Mouse (Mus musculus) CH12.LX (cell line): ENCODE measurements at regions not wholly inside any gene's neighbourhood (a gene's known extent, or its start where the extent isn't known, plus 50 kb on each side); places are given as distances from the start of the nearest gene placed in this dataset.

ENCODE experiments used
- BHLHE40 ChIP-seq: IDR thresholded peaks from 2 replicates; pipeline ENCODE4 v1.6.1; 2011; ENCODE audit warnings: mild to moderate bottlenecking, low read depth, low read length, improper control_type of control experiment
- GABPA ChIP-seq: IDR thresholded peaks from 2 replicates; pipeline ENCODE4 v1.6.1; 2012; ENCODE audit warnings: low read depth, low read length, improper control_type of control experiment, inconsistent platforms; ENCODE audit not compliant: insufficient replicate concordance
- PAX5 ChIP-seq: IDR thresholded peaks from 2 replicates; pipeline ENCODE4 v1.6.1; 2012; ENCODE audit warnings: low read length, inconsistent platforms, mixed read lengths
- POLR2A ChIP-seq: IDR thresholded peaks from 2 replicates; pipeline ENCODE4 v1.6.1; 2011; ENCODE audit warnings: low read depth, mild to moderate bottlenecking, improper control_type of control experiment, low read length

DNA sequence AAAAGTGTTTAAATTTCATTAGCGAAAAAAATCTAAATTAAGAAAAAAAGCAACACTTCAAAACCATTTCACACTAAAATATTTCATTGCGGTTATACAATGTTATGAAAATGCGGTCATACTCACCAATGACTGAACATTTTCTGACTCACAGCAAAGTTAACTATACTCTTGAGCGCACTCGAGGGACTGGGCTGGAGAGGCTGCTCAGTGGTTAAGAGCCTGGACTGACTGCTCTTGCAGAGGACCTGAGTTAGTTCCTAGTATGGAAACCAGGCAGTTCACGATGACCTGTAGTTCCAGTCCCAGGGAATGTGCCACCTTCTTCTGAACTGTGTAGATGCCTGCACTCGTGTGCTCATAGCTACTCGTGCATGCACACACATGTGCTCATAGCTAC, 50.3 kb upstream of the Sptssb start:
- TF ChIP-seq BHLHE40, result no peak
- no peak for TF ChIP-seq POLR2A
- no peak for TF ChIP-seq PAX5
- TF ChIP-seq GABPA, result no peak
